Mouse (Mus musculus) heart, postnatal 36 days (tissue): Measurements from ENCODE around the gene Tm4sf1. TPM values are rescaled to one million over a fixed set of nuclear protein-coding genes. Genes with fewer than 3 reads are reported as not detected.

ENCODE experiments used
- DNase-seq, 2 experiments: peaks; one replicate each; pipeline ENCODE4 v3.0.0; 2021 to 2022
- intact Hi-C: fragments of 180-260 bp; cut with DNase I; formaldehyde crosslinking; loops from one replicate; pipeline ENCODE4 v1.15.1; 2025
- total RNA-seq, 2 experiments: library from RNA; stranded (reverse); gene quantifications; 2 replicates each; pipeline ENCODE4 v1.2.3; 2021

Tm4sf1 gene
- total RNA-seq = 10 to 100 TPM; 93.9 to 95.5 TPM

DNA sequence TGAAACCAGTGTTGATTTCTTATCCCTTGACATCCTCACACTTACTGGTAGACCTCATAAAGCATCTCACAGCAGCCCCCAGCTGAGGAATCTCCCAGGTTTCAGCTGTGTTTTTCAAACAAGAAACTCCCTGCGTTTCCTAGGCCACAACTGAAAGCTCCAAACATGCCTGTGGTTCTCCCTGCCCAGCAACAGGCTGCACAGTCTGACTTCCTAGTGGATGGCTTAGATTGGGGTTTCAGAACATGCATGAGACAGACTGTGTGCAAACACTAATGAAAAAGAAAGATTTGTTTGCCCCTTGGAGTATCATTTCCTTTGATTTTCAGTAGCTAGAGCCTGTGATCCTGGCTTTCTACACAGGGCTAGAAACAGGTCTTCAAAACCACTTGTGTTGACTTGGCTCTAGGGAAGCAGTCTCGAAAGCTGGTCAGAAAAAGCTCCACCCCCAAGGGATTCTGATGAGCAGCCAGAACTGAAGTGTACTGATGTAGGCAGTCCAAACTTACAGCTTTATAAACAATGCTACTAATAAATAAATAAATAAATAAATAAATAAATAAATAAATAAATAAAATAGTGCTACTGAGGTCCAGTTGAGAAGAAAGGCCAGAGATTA, at the start of gene Tm4sf1:
TSS of gene Tm4sf1 (minus strand) at position 68 of the 619 bp plus-strand sequence.
- intact Hi-C loops = no loop called here

DNA sequence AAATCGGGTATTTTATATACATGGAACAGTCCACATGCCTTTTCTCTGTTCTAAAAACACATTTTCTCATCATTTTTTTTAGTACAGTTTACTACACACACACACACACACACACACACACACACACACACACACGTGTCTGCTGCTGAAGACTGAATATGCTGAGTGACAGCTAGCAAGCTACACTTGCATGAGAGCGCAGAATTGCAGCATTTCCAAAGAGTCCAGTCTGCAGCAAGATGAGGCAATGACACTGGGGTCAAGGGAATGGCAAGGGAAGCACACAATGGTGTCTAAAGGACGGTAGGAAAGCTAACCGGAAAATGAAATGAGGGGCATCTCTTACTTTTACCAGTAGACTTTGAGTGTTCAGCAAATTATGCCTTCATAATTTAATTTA, 43.0 kb upstream of the Tm4sf1 start:
- intact Hi-C loops = no loop called here
- DNase-seq = no peak

More for the DNA sequence above, at the start of gene Tm4sf1:
- no peak for DNase-seq

DNA sequence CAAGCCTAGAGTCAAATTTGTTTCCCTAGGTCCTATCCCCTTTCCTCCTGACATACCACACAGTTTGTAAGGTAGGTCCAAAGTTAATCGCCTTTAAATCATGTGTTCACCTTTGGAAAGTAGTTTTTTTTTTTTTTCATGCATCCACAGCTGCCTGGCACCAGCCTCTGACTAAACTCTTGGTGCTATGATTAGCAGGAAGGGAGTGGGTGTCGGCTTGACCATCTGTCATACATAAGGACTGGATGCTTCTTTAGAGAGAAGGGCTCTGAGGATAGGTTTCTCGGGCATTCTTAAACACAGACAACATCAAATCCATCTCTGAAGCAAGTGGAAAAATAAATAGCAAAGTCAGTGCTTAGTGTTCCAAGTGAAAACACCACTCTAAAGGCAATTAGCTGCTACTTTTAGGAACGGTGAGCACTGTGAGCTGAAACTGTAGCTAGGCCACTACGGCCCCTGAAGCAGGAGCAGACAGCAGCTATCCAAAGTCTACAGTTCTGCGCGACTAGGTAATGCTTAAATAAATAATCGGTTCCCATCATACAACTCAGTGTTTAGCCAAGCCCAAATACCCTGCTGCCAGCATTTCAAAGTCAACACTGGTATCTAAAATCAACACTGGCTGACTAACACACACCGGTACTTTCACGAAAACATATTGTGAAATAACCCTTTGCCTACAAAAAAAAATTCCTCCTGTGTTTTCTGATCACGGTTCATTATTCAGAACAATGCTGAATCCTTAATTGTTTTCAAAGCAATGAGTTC, 42.2 kb upstream of the Tm4sf1 start:
- intact Hi-C loops = no loop called here
- DNase-seq = no peak

DNA sequence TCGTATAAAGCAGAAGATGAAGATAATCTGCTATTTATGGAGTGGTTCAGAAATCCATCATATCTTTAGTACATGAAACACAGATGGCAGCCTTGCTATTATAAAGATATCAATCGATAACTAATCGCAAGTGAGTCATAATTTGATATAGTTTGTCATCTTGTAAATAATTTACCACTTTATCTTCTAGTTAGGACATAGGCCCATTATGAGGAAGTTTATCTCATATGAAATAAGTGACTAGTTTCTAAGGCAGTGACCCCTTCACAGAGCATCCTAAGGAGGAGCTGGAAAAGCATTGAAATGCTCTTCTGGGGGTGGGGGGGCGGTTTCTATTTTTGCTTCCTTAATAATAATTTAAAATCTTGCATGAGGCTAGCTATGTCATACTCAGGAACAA, 41.2 kb upstream of the Tm4sf1 start:
- intact Hi-C loops = no loop called here
- DNase-seq = no peak

DNA sequence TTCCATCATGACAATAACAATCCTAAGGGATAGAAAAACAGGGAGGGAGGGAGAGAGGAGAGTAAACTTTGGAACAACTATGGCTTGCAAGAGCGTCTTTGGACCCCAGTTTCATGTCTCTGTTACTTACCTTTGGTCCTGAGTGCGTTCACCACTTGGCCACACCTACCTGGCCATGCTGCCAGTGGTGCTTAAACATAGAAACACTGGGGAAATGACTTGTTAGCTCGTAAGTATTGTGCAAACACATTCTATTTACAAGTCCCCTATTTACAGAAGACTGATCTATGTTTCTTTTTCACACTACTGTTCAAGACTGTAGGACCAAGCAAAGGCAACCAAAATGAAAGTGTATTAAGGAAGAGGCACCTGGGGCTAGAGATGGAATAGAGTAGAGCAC, 39.5 kb upstream of the Tm4sf1 start:
- intact Hi-C loops = no loop called here

DNA sequence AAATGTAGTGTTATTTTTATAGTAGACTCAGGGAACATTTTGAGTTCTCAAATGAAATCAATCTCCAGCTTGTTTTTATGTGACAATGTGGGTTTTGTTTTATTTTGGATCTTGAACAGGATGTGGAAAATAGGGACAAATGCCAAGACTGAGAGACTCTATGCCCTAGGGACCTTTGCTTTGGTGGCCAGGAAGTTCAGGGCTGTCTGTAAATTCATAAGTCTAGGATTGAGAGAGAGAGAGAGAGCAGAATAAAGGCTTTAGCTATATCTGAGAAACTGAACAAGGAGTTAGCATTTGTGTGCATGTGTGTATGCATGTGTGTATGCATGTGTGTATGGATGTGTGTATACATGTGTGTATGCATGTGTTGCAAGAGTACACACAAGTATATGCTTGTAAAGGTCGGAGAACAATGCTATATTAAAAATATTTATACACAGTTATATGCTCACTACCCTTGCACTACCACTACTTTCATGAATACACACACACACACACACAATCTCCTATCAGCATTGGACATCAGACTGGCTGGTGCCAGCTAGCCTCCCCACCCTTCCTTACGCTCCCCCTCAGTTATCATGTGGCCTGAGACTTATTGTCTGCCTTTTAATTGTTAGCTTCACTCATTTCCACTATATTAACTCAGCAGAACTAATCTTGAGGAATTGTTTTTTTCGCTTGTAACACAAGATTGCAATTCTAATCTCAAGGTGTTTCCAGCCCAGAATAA, 33.5 kb upstream of the Tm4sf1 start:
- intact Hi-C loops = loop anchor here (2.0 to 5.0 kb wide), 2 partner anchors 40 to 68 kb away; no protein-coding TSS in a partner anchor
- peak; percentile 32 to 33 for DNase-seq

More for the DNA sequence above, 39.5 kb upstream of the Tm4sf1 start:
- no peak for DNase-seq

DNA sequence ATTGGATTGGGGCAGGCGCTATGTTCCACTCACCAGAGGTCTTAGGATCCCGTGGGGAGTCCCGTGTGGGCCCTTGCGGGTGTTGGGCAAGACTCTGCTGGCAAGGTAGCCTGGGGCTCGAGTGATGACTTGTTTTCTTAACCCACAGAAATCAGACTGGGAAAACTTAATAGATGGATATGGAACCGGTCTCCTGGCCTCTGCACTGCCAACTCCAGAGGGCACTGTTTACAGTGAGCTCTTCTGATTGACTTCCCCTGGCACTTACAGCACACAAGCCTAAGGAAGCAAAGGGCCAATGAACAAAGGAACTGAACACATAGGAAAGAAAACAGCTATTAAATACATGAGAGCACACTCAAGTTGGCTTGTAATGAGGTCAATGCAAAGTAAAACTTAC, 26.2 kb upstream of the Tm4sf1 start:
- intact Hi-C loops = loop anchor here (2.0 kb wide), 1 partner anchor 121 kb away; no protein-coding TSS in a partner anchor
- DNase-seq = no peak

DNA sequence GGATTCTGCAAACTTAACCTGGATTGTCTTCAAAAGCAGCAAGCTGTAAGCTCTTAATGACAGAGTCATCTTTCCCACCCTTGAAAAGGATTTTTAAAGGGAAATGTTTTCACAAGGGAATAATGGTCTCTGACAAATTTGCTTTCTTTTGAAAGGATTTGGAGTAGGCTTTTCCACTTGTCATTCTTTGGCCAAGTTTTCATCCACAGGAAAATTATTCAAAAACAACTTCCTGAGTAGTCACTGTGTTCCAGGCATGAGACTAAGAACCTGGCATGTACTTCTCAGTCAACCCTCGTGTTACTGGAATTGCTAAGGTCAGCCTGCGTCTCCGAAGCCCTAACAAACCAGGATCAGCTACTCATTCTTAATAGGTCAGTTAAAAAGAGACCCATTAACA, 5.3 kb upstream of the Tm4sf1 start:
- DNase-seq = no peak
- intact Hi-C loops = no loop called here

DNA sequence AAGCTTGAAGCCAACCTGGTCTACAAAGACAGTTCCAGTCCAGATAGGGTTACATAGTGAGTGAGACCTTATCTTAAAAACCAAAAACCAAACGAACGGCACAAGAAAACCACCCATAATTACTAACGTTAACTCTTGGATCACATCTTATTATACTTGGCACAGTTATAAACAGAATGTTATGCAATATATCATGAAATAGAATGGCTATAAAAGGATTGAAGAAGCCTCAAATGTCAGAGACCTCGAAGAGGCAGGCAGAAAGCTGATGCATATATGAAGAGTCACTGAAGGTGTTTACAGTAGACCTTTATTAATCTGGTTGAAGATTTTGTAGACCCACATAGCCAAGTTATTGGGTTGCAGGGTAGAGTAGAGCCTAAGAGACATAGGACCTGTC, 3.8 kb upstream of the Tm4sf1 start:
- intact Hi-C loops = no loop called here
- DNase-seq = no peak

DNA sequence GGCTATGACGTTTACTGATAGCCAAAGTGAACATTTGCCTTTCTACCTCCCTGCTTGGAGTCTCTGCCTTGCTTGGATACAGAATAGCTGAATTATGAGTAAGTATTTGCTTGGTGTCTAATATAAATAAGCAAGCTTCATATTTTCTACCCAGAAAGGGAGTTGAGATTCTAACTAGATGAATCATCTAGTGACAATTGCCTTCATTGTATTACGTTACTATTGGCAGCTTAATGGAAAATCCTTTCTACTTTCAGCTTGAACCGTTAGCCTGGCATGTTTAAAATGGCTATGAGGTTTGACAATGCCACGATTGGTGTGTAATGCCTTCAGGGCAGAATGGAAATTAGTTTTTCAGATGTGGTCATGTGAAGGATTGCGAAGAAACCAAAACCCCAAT, 2.7 kb upstream of the Tm4sf1 start:
- DNase-seq = no peak
- intact Hi-C loops = no loop called here

DNA sequence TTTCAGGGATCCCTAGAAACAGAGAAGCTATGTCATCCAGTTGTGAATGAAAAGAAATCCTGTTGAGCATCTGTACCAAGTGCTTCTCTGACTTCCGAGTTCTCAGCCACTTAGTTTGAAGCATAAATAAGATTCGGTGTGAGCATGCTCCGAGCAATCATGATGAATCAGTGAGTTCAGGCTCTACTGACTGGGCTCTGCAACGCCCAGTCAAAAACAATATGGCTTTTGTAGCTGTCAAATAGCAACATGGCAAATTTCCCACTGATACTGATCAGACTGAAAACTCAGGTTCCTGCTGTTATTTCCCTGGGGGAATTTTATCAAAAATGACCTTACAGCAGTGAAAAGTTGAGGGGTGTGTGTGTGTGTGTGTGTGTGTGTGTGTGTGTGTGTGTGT, 2.3 kb upstream of the Tm4sf1 start:
- intact Hi-C loops = no loop called here
- no peak for DNase-seq

DNA sequence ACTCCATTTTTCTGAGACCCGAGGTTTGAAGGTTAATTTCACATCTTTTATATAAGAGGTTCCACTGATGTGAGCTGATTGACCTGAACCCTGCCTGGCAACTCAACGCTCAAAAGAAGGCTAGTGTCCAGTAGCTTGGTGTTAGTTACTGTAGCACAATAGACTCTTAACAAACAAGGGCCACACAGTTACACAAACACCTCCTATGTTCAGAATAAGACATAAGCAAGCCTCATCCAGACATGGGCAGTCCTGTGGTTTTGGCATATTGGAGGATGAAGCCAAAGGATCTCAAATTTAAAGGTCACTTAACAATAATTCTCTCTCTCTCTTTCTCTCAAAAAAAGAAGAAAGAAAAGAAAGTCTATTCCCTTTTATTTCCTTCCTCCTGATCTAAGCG, 1.7 kb upstream of the Tm4sf1 start:
- DNase-seq = no peak
- intact Hi-C loops = no loop called here

DNA sequence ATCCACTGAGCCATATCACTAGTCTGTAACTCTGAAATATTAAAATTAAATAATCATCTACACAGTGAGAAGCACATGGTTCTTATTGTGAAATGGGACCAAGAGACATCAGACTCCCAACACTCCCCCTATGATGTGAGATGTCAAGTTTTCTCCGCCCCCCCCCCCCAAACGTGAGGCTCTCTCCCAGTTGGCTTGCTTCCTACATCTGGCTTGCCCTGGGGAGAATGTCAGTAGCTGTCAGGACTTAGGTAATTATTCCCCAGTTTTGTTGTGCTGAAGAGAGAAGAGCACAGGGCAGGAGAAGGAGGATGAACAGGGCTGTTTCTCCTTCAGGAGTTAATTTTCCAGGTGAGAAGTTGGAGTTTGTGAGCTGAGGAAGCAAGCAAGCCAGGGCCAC, 1.1 kb upstream of the Tm4sf1 start:
- intact Hi-C loops = no loop called here

DNA sequence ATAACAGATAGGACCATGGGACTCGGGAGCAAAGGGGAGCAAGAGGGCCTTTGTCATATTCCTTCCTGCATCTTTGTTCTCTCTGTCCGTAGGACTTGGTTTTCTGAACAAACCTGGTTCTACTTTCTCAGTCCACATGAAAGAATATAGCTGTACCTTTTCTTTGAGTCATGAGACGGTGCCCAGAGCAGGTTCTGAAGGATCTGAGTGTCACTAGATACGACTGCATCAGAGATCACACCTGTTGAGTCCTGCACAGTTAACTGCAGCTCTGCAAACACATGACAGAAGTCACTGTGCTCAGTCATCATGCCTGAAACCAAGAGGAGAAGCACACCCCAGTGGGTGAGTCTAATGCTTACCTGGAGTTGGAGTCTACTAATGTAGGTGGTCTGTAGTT, 422 bp downstream of the Tm4sf1 start:
- DNase-seq = no peak
- intact Hi-C loops = no loop called here

More for the DNA sequence above, 1.1 kb upstream of the Tm4sf1 start:
- no peak for DNase-seq

DNA sequence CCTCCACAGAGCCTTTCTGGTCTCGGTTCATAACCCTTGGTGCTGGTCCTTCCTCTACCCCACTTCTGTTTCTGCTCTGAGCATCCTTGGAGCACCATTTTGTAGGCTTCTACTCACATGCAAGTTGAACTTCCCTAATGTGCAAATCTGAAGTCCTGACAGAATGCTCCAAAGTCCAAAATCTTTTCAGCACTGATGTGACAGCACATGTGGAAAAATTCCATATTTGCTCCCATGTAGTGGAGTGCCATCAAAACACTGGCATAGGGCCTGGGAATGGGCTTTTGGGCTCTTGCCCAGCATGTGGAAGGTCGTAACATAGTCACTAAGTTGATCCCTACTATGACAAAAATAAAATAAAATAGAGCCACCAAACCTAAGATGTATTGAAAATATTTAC, 3.8 kb downstream of the Tm4sf1 start:
- DNase-seq = no peak
- intact Hi-C loops = no loop called here

DNA sequence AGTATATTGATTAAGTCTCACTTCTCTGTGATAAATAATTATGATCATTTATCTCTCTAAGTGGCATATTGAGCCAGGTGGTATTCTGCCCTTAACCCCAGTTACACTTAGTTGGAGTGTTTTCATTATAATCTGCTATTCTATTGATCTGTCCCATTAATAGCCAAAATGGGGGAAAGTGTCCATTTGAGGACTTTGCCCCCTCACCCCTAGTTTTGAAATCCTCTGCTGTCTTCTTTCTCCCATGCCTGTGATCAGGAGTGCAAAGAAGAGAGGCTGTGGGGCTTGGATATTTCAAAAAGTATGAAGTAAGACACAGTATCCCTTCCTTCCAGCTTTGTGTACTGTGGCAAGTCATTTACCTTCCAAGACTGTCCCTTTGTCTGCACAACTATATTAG, 5.2 kb downstream of the Tm4sf1 start:
- DNase-seq = no peak
- intact Hi-C loops = no loop called here

DNA sequence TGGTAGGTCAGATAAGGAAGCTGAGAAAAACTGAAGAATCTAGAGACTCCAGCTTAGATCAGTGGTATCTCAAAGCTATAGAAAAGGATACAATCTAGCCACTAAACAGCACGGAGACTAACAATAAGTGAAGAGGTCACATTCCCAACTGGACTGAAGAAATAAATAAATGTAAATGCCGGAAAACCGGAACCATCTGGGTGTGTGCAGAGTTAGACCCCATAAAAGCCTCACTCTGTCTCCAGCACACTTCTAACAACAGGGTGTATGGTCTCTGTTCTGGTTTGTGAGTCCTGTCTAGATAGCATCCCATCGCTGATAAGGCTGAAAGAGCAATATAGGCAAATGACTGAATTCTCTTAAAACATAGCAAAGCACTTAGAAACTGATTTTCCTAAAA, 6.2 kb downstream of the Tm4sf1 start:
- DNase-seq = no peak
- intact Hi-C loops = loop anchor here (2.0 kb wide), 2 partner anchors 29 to 39 kb away; no protein-coding TSS in a partner anchor

DNA sequence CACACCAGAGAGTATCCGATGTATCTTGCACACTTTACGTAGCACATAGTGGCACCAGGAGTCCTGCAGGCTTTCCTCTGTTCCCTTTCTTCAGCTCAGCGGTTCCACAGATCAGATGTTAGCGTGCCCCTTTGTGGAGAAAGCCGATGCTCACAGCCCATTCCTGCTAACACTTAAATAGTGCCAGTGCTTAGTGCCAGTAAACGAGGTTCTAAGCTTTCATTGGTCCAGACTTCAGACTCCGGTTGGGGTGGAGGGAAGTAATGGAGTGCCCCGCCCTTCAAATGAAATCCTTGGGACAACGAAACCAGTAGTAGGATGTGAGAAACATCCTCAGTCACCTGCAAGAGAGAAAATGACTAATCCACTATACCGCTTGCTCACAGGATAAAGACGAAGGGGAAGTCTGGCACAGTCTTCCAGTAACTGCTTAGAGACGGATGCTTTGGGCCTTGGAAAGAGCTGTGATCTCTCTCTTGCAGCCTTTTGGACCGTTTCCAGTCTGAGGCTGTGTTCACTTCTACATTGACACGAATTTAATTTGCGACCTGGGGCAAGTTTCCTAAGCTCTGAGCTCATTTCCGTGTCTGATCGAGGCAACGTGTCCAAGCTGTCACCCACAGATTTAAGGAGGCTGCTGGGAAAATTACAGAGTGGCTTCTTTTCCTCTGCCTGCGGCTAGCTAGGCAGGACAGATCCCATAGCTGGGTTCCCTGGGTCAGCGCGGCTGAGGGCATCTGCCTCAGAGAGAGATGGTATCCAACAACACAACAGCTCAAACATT, 6.9 kb downstream of the Tm4sf1 start:
- peak; percentile 66 to 76 for DNase-seq
- intact Hi-C loops = loop anchor here (2.0 kb wide), 2 partner anchors 28 to 40 kb away; no protein-coding TSS in a partner anchor

DNA sequence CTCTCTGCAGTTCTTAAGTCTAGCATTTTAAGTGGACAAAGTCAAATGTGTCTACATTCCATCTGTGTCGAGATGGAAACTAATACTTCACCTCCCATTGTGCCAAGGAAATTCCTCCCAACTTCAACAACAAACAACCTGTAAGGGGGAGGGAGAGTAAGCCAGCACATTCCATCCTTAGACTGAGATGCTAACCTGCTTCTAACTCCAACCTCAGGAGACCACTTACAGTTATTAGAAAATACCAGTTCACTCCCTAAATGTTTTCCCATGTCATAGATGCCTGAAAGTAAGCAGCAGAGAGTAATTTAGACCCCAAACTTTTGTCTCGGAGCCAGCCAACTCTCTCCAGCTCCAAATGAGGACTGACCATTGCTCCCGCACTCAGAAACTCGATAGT, 7.9 kb downstream of the Tm4sf1 start:
- DNase-seq = no peak
- intact Hi-C loops = loop anchor here (2.0 kb wide), 2 partner anchors 27 to 41 kb away; no protein-coding TSS in a partner anchor

DNA sequence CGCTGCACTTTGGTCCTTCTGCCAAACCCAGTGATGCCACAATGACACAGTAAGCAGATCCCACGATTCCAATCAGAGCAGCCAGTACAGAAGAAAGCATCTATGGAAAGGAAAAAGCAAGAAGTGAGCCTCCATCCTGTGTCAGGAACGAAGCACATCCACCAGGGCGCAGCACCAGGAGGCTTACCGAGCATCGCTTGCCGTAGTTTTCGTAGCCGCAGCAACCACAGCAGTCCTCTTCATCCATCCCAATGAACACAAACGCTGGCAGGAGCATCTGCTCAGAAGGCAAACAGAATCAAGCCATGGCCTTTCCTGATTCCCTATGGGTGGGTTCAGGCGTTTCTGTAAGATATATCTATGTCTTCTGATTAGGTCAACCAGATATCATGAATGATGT, 9.0 kb downstream of the Tm4sf1 start:
- intact Hi-C loops = loop anchor here (1.0 kb wide), 1 partner anchor 155 kb away; no protein-coding TSS in a partner anchor

More for the DNA sequence above, 9.0 kb downstream of the Tm4sf1 start:
- DNase-seq = peak; percentile 28 to 33
